Mouse (Mus musculus) spleen, adult 2 months (tissue): ENCODE results near the gene Slc36a3. TPM values are rescaled to one million over a fixed set of nuclear protein-coding genes. Genes with fewer than 3 reads are reported as not detected.

Experiments
- DNase-seq, 2 experiments: peaks; one replicate each; pipeline versions ENCODE4 v3.0.0 to v3.0.0-alpha.2; 2012 to 2021; ENCODE audit warnings: low spot score in 2 of 2, low read depth in 1 of 2
- H3K27ac ChIP-seq: fragments of 200-500 bp; 2 replicates; pipeline ENCODE4 v1.5.1; 2012; ENCODE audit warnings: low read length, inconsistent platforms; ENCODE audit not compliant: insufficient read depth
- H3K27me3 ChIP-seq: fragments of 200-500 bp; 2 replicates; pipeline ENCODE4 v1.6.1; 2012; ENCODE audit warnings: mild to moderate bottlenecking, moderate library complexity, low read length, inconsistent platforms; ENCODE audit not compliant: control insufficient read depth, insufficient read depth
- H3K36me3 ChIP-seq: fragments of 200-500 bp; 2 replicates; pipeline ENCODE4 v1.6.1; 2012; ENCODE audit warnings: mild to moderate bottlenecking, low read length, inconsistent platforms; ENCODE audit not compliant: control insufficient read depth, insufficient read depth
- H3K4me1 ChIP-seq: fragments of 200-500 bp; 2 replicates; pipeline ENCODE4 v1.6.1; 2011; ENCODE audit warnings: inconsistent platforms; ENCODE audit not compliant: control insufficient read depth, insufficient read depth, insufficient read length
- H3K4me3 ChIP-seq: fragments of 200-500 bp; 2 replicates; pipeline ENCODE4 v1.5.1; 2011; ENCODE audit warnings: mild to moderate bottlenecking, inconsistent platforms; ENCODE audit not compliant: insufficient read depth, insufficient read length; ENCODE audit errors: extremely low read depth
- CTCF ChIP-seq: fragments of 200-500 bp; IDR thresholded peaks from 2 replicates; pipeline ENCODE4 v1.5.1; 2011; ENCODE audit warnings: mild to moderate bottlenecking, inconsistent platforms; ENCODE audit not compliant: insufficient read depth, insufficient read length, insufficient replicate concordance; ENCODE audit errors: extremely low read depth
- POLR2A ChIP-seq: fragments of 200-500 bp; IDR thresholded peaks from 2 replicates; pipeline ENCODE4 v1.6.1; 2011; ENCODE audit warnings: low read depth, low read length, inconsistent platforms
- WGBS: fragments of 180-500 bp; shearing (Covaris S2); methylation state at CpG from one replicate; pipeline ENCODE4 v1.1.7; 2018; 5-methylcytosine and 5-hydroxymethylcytosine counted together
- polyA plus RNA-seq: library from polyadenylated mRNA; depleted of rRNA; stranded (reverse); fragments of >200 nt; gene quantifications from 2 replicates; pipeline ENCODE4 v1.2.3, GENCODE M21; 2012

The Slc36a3 gene
- polyA plus RNA-seq, 1 experiment: 1.4 TPM

DNA sequence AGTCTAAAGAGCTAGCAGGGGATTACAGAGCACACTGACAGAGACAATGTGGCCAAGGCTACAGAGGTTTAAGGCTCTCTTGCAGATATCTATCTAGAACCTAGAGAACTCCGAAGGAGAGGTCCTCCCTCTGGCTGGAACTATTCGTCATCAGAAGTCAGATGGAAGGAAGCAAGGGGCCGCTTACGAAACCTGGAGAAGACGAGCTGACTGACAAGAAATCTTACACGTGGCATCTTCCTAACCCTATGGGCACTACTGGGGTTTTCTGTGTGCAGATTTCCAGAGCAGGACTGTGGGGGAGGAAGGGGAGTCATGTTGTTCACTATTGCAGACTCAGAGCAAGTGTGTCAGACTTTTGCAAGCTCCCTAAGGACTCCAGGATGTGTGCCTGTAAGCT is 4.1 kb downstream of the Slc36a3 start:
- TF ChIP-seq POLR2A: no peak
- TF ChIP-seq CTCF: no peak
- no peak overlapping the region for H3K4me3 ChIP-seq
- H3K4me1 ChIP-seq: peaks cover 11% of the 10 kb centered on the region; the same call in 1 of the 2 replicates
- H3K36me3 ChIP-seq: no peaks in the 10 kb centered on the region
- no peak for DNase-seq
- H3K27me3 ChIP-seq: no peaks in the 10 kb centered on the region
- WGBS: 58% methylated on average over 6 of the region's 6 CpGs
- 0 out of 2 replicates have a peak overlapping the region, but pooled peaks have one; percentile 8 for H3K27ac ChIP-seq

- no peak overlapping the region for H3K27ac ChIP-seq
- no peak for DNase-seq
- no peaks in the 10 kb centered on the region for H3K27me3 ChIP-seq
- no peak overlapping the region for H3K4me3 ChIP-seq
- peaks cover 11% of the 10 kb centered on the region; the same call in 1 of the 2 replicates for H3K4me1 ChIP-seq
- no peak for TF ChIP-seq CTCF
- no peak for TF ChIP-seq POLR2A
- no peaks in the 10 kb centered on the region for H3K36me3 ChIP-seq
- WGBS: 91% methylated on average over 1 of the region's 1 CpGs
These were observed 4.7 kb downstream of the Slc36a3 start for GRCm38 (mm10) chr11:55146855-55147254.

GRCm38 (mm10) chr11:55144011-55144410 is 7.5 kb downstream of the Slc36a3 start:
- WGBS: 90% methylated on average over 5 of the region's 5 CpGs
- TF ChIP-seq POLR2A (no peak), CTCF (no peak)
- H3K36me3 ChIP-seq: no peaks in the 10 kb centered on the region
- H3K27ac ChIP-seq: no peak overlapping the region
- H3K4me3 ChIP-seq: no peak overlapping the region
- peaks cover 11% of the 10 kb centered on the region; the same call in 1 of the 2 replicates for H3K4me1 ChIP-seq
- H3K27me3 ChIP-seq: no peaks in the 10 kb centered on the region
- DNase-seq: no peak

DNA sequence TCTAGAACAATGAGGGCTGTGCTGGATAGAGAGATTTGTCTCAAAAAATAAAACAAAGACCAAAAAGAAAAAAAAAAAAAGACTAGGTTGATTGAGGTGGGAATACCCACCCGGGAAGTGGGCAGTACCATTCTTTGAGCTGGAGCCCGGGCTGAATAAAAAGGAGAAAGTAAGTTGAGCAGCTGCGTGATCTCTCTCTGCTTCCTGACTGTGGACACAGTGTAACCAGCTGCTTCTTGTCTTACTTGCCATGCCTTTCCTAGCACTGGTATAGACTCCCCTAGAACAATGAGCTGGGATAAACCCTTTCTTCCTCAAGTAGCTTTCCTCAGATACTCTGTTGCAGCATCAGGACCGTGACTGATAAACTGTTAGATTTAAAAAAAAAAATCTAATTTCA is 10.0 kb downstream of the Slc36a3 start:
- Histone ChIP-seq H3K27me3 (no peaks in the 10 kb centered on the region), H3K36me3 (no peaks in the 10 kb centered on the region), H3K4me1 (peaks cover 2% of the 10 kb centered on the region; the same call in 1 of the 2 replicates), H3K27ac (no peak overlapping the region), H3K4me3 (no peak overlapping the region)
- DNase-seq: no peak
- 72% methylated on average over 4 of the region's 4 CpGs for WGBS
- no peak for TF ChIP-seq CTCF
- no peak for TF ChIP-seq POLR2A

- Histone ChIP-seq H3K27me3 (no peaks in the 10 kb centered on the region), H3K36me3 (no peaks in the 10 kb centered on the region), H3K4me3 (no peak overlapping the region), H3K4me1 (peaks cover 5% of the 10 kb centered on the region; the same call in 1 of the 2 replicates), H3K27ac (peak overlapping the region; percentile 37; the same call in 1 of the 2 replicates)
- DNase-seq: no peak
- TF ChIP-seq CTCF (no peak), POLR2A (no peak)
These were observed 13.9 kb downstream of the Slc36a3 start for GRCm38 (mm10) chr11:55137646-55138045.

- no peak for TF ChIP-seq CTCF
- TF ChIP-seq POLR2A: peak; percentile 91
- peaks cover 5% of the 10 kb centered on the region; the same call in 1 of the 2 replicates for H3K4me1 ChIP-seq
- H3K27ac ChIP-seq: peak overlapping the region; percentile 93
- DNase-seq: peak; percentile 85 to 90
- no peaks in the 10 kb centered on the region for H3K27me3 ChIP-seq
- no peaks in the 10 kb centered on the region for H3K36me3 ChIP-seq
- WGBS: 22% methylated on average over 15 of the region's 15 CpGs
- peak overlapping the region; percentile 36 for H3K4me3 ChIP-seq
These were observed 14.5 kb downstream of the Slc36a3 start for GRCm38 (mm10) chr11:55136770-55137547.

DNA sequence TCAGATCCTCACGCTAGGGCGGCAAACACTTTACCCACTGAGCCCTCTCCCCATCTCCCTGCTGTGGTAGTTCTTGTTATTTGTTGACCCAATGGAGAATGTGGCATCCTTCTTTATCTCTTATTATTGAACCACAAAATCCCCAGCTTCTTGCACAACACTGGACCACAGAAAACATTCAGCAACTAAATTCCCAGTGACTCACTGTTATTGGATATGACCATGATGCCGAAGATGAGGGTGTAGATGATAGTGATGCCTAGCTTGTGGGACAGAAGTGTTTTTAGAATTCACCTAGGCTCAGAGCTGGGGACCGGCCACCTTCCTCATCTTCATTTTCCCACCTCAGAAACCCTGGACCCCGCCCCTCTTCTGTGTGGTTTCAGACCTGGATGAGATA is 16.6 kb downstream of the Slc36a3 start:
- H3K27me3 ChIP-seq: no peaks in the 10 kb centered on the region
- 90% methylated on average over 5 of the region's 5 CpGs for WGBS

More for the DNA sequence above, 16.6 kb downstream of the Slc36a3 start:
- TF ChIP-seq POLR2A (no peak), CTCF (no peak)
- H3K36me3 ChIP-seq: no peaks in the 10 kb centered on the region
- no peak overlapping the region for H3K4me3 ChIP-seq
- H3K4me1 ChIP-seq: peaks cover 17% of the 10 kb centered on the region; the same call in 1 of the 2 replicates
- H3K27ac ChIP-seq: no peak overlapping the region
- no peak for DNase-seq
